Mouse (Mus musculus) urinary bladder, postnatal 36 days (tissue): ENCODE measurements around the gene Ncaph2.

Experiments
- DNase-seq, 2 experiments: peaks; one replicate each; pipeline ENCODE4 v3.0.0; 2022; ENCODE audit warnings: low spot score in 2 of 2, mixed read lengths in 1 of 2

The Ncaph2 gene

GRCm38 (mm10) chr15:89379429-89379828 lies 23.9 kb downstream of the Ncaph2 start:
- DNase-seq, result no peak

- no peak for DNase-seq
These were observed 29.1 kb downstream of the Ncaph2 start, which contains the start of gene Klhdc7b for GRCm38 (mm10) chr15:89384617-89385016. Klhdc7b (plus strand) TSS chr15:89384917.

DNA sequence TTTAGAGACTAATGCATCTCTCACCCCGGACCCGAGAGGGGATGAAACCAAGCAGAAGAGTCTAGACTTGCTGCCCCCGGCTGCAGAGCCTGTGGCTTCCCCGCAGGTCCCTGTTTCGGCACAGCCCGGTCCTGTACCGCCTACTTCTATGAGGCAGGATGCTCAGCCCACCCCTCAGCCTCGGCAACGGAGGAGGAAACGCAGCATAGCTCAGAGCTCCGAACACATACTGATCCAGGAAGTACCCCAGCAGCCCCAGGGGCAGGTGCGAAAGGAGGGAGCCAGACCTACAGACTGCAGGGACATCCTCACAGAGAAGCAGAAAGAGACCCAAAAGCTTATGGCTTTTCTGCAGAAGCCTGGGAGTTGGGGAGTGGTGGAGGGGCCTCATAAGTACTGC lies 31.6 kb downstream of the Ncaph2 start:
- DNase-seq, result no peak

- no peak for DNase-seq
These were observed 34.6 kb downstream of the Ncaph2 start for GRCm38 (mm10) chr15:89390081-89390480.

GRCm38 (mm10) chr15:89396883-89397282 lies 41.4 kb downstream of the Ncaph2 start:
- DNase-seq, result no peak

DNA sequence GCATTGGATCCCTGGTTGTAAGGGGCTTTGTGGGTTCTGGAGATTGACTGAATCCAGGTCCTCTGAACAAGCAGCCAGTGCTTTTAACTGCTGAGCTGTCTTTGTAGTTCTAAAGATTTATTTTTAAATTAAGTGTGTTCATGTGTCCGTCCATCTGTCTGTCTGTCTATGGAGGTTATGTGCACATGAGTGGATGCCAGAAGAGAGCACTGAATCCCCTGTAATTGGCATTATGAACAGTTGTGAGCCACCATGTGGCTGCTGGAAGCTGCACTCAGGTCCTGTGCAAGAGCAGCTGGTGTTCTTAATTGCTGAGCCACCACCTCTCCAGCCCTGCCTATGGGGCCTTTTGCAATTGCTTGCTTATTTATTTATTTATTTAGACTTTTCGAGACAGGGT lies 42.6 kb downstream of the Ncaph2 start:
- DNase-seq, result no peak

GRCm38 (mm10) chr15:89399716-89400115 lies 44.2 kb downstream of the Ncaph2 start:
- no peak for DNase-seq

GRCm38 (mm10) chr15:89402471-89402870 lies 47.0 kb downstream of the Ncaph2 start:
- DNase-seq, result no peak

GRCm38 (mm10) chr15:89404831-89405623 lies 49.5 kb downstream of the Ncaph2 start:
- DNase-seq, result no peak

DNA sequence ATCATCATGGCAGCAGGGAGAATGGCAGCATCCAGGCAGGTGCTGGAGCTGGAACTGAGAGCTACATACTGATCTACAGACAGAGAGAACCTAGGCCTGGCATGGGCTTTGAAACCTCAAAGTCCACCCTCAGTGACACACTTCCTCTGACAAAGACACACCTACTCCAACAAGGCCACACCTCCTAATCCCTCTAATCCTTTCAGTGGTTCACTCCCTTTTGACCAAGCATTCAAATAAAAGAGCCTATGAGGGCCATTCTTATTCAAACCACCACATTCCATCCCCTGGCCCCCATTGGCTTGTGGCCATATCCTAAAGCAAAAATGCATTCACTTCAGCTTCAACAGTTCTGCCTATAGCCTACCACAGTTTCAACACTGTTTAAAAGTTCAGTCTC lies 51.2 kb downstream of the Ncaph2 start:
- no peak for DNase-seq

- DNase-seq, result no peak
These were observed 54.6 kb downstream of the Ncaph2 start, which contains the start of gene Syce3 for GRCm38 (mm10) chr15:89410118-89410517. Syce3 (minus strand) TSS chr15:89410503.

GRCm38 (mm10) chr15:89415282-89415681 lies 59.8 kb downstream of the Ncaph2 start:
- DNase-seq, result no peak

DNA sequence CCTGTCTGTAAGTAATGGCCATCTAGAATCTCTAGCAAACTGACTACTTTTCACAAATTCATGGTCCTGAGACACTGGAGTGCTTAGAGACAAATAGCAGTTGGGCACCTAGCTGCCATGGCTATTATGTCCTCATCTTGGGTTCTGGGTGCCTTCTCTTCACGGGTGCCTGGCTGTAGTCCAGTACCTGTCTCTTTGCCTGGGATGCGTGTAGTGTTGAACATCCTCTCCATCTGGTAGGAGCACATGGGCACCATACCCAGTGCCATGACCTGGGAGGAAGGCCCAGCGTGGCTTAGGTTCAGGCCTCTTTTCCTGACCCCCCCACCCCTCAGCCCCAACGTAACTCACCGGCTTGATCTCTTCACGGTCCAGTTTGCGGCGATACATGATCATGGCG lies 66.4 kb downstream of the Ncaph2 start:
- no peak for DNase-seq
